Comparison of ENCODE assay signal across 13 mouse cellular contexts in genomic region chr6:143068181-143068915, GRCm38 (mm10). TPM values are rescaled to one million over a fixed set of nuclear protein-coding genes. Genes with fewer than 3 reads are reported as not detected.
DNase-seq lines count a peak whose midpoint lies in the region; ATAC-seq and TF ChIP-seq lines count a peak whose summit lies in the region.
"Had no signal": no experiment of that assay in that cellular context is flagged by ENCODE, and none has a peak within 500 bp of the region (broad histone marks: within the 10 kb centered on the region; RNA-seq: fewer than 3 reads in every experiment).

No protein-coding gene starts in this region.

- H3K27ac ChIP-seq in lung, embryonic 15.5 days = no peak overlapping the region
- H3K27ac ChIP-seq: macrophage had no signal

- H3K9me3 ChIP-seq in lung, embryonic 15.5 days = no peaks in the 10 kb centered on the region
- no peaks in the 10 kb centered on the region for H3K9me3 ChIP-seq in G1E (replicated peaks)

- intact Hi-C loops in gastrocnemius, postnatal 14 days (cut with DNase I; ENCODE audit: low total_unique reads) = no loop called here

- no peak for DNase-seq in lung, postnatal 36 days
- peak; percentile 9 for DNase-seq in G1E (ENCODE audit: low spot score)
- no peak for DNase-seq in gastrocnemius, postnatal 14 days
- DNase-seq in MN1 (ENCODE audit: low spot score) = no peak
- DNase-seq: adrenal gland, postnatal 36 days; cerebellum, postnatal 36 days; right cerebral cortex, postnatal 14 days had no signal

- 40% methylated on average over 9 of the region's 9 CpGs for WGBS in lung, embryonic 15.5 days

- H3K4me3 ChIP-seq in lung, embryonic 15.5 days = no peak overlapping the region
- no peak overlapping the region; the same call in 1 of the 2 replicates for H3K4me3 ChIP-seq in G1E (ENCODE audit: low read depth, low read length)

- no peak for TF ChIP-seq CTCF in G1E (IDR thresholded peaks at IDR 0.05; ENCODE audit: low read depth, low read length)

- H3K36me3 ChIP-seq in lung, embryonic 15.5 days = peaks cover 5% of the 10 kb centered on the region; the same call in 1 of the 2 replicates
- peaks cover 49% of the 10 kb centered on the region for H3K36me3 ChIP-seq in G1E (replicated peaks)

- H3K27me3 ChIP-seq in lung, embryonic 15.5 days = no peaks in the 10 kb centered on the region
- no peaks in the 10 kb centered on the region for H3K27me3 ChIP-seq in G1E (ENCODE audit: insufficient read depth, low read length)

- ATAC-seq in lung, embryonic 15.5 days (ENCODE audit: borderline replicate concordance, extremely low read depth, low FRiP score, low TSS enrichment) = peak; percentile 64; the same call in 1 of the 2 replicates
- peak; percentile 74 for ATAC-seq in G1E (ENCODE audit: extremely low read depth, insufficient number of reproducible peaks, low FRiP score, poor library complexity, severe bottlenecking)
- ATAC-seq in erythroblast, adult 5-6 weeks (replicated peaks; ENCODE audit: low FRiP score, poor library complexity, severe bottlenecking) = peak; percentile 93
- peak; percentile 21 for ATAC-seq in megakaryocyte, adult 5-6 weeks (ENCODE audit: poor library complexity, severe bottlenecking)
- no peak for ATAC-seq in cerebellum, adult (ENCODE audit: insufficient number of reproducible peaks, low FRiP score, low TSS enrichment)
- ATAC-seq: hindbrain, embryonic 16.5 days had no signal

- no peak overlapping the region for H3K4me2 ChIP-seq in lung, embryonic 15.5 days

- H3K9ac ChIP-seq in lung, embryonic 15.5 days = no peak overlapping the region

- peaks cover 19% of the 10 kb centered on the region for H3K4me1 ChIP-seq in lung, embryonic 15.5 days
- peaks cover 51% of the 10 kb centered on the region for H3K4me1 ChIP-seq in G1E (ENCODE audit: insufficient read depth, low read depth, low read length)

RNA-seq across cellular contexts. Expression of gene C2cd5, which starts 31.6 kb away (rescaled TPM):
- polyA plus RNA-seq in lung, embryonic 15.5 days (2015; fragmentation: Nextera tagmentation; extraction: Ambion mirVana) = 21.2 and 25.2 TPM in 2 replicates
- total RNA-seq in G1E (2014; fragmentation: Nextera tagmentation) (137 and 149 TPM in 2 replicates), G1E (2017) (44.0 and 49.8 TPM in 2 replicates)
- 12.4 and 16.8 TPM in 2 replicates for polyA plus RNA-seq in G1E (2012)
- total RNA-seq in erythroblast, adult 5-6 weeks (2015; ENCODE audit: low replicate concordance) = 108 and 122 TPM in 2 replicates
- total RNA-seq in erythroblast, adult 5-6 weeks (2017; ENCODE audit: low replicate concordance) = 98.8 and 106 TPM in 2 replicates
- 51.0 and 52.8 TPM in 2 replicates for total RNA-seq in megakaryocyte, adult 5-6 weeks (2015)
- 48.4 and 60.4 TPM in 2 replicates for total RNA-seq in megakaryocyte, adult 5-6 weeks (2017)
- total RNA-seq in gastrocnemius, postnatal 14 days (2021) = 10 to 100 TPM; 12.1 to 12.6 TPM
